Mouse (Mus musculus): Measurements from ENCODE around the gene Cpsf3. TPM values are rescaled to one million over a fixed set of nuclear protein-coding genes. Genes with fewer than 3 reads are reported as not detected.

Gene Cpsf3
- polyA plus RNA-seq, 1 experiment from 2014 or later = 122 TPM

GRCm38 (mm10) chr12:21305741-21306140 is 20.6 kb downstream of the Cpsf3 start:
- H3K4me1 ChIP-seq (replicated peaks; ENCODE audit: control insufficient read depth, insufficient read depth, low read length) = no peaks in the 10 kb centered on the region
- no peak for DNase-seq (ENCODE audit: low spot score)
- no peaks in the 10 kb centered on the region for H3K27me3 ChIP-seq (replicated peaks; ENCODE audit: control insufficient read depth, insufficient read depth, low read length)
- no peak for ATAC-seq (replicated peaks; ENCODE audit: low FRiP score, low TSS enrichment, low read depth)
- H3K36me3 ChIP-seq (ENCODE audit: control insufficient read depth, insufficient read depth, low read length) = peaks cover 97% of the 10 kb centered on the region
- no peak overlapping the region for H3K4me3 ChIP-seq (ENCODE audit: low read depth, low read length)
- H3K9me3 ChIP-seq (ENCODE audit: control insufficient read depth, low read length) = no peaks in the 10 kb centered on the region
- H3K4me2 ChIP-seq (ENCODE audit: low read length) = no peak overlapping the region
- no peak overlapping the region for H3K27ac ChIP-seq (ENCODE audit: low read depth)
- 93% methylated on average over 4 of the region's 4 CpGs for WGBS
- H3K9ac ChIP-seq (ENCODE audit: low read length) = no peak overlapping the region

GRCm38 (mm10) chr12:21306721-21307120 is 21.5 kb downstream of the Cpsf3 start:
- H3K4me1 ChIP-seq (replicated peaks; ENCODE audit: control insufficient read depth, insufficient read depth, low read length) = no peaks in the 10 kb centered on the region
- ATAC-seq (replicated peaks; ENCODE audit: low FRiP score, low TSS enrichment, low read depth) (no peak), DNase-seq (ENCODE audit: low spot score) (no peak)
- no peaks in the 10 kb centered on the region for H3K27me3 ChIP-seq (replicated peaks; ENCODE audit: control insufficient read depth, insufficient read depth, low read length)
- H3K4me2 ChIP-seq (ENCODE audit: low read length) = no peak overlapping the region
- H3K9ac ChIP-seq (ENCODE audit: low read length) = no peak overlapping the region
- peaks cover 98% of the 10 kb centered on the region for H3K36me3 ChIP-seq (ENCODE audit: control insufficient read depth, insufficient read depth, low read length)
- H3K9me3 ChIP-seq (ENCODE audit: control insufficient read depth, low read length) = no peaks in the 10 kb centered on the region
- H3K27ac ChIP-seq (ENCODE audit: low read depth) = no peak overlapping the region
- H3K4me3 ChIP-seq (ENCODE audit: low read depth, low read length) = no peak overlapping the region
- WGBS = 73% methylated on average over 4 of the region's 4 CpGs

GRCm38 (mm10) chr12:21312201-21312600 is 27.0 kb downstream of the Cpsf3 start:
- ATAC-seq (replicated peaks; ENCODE audit: low FRiP score, low TSS enrichment, low read depth) = no peak
- peaks cover 78% of the 10 kb centered on the region for H3K36me3 ChIP-seq (ENCODE audit: control insufficient read depth, insufficient read depth, low read length)

GRCm38 (mm10) chr12:21315923-21316868 is 31.0 kb downstream of the Cpsf3 start, which contains the start of gene Iah1:
Gene Iah1, plus strand, starts transcription at chr12:21316389.
- Histone ChIP-seq H3K27me3 (replicated peaks; ENCODE audit: control insufficient read depth, insufficient read depth, low read length) (no peaks in the 10 kb centered on the region), H3K27ac (ENCODE audit: low read depth) (peak within 1 kb of the TSS; percentile 60; the same call in 1 of the 2 replicates), H3K4me3 (ENCODE audit: low read depth, low read length) (peak within 1 kb of the TSS; percentile 88), H3K9me3 (ENCODE audit: control insufficient read depth, low read length) (no peaks in the 10 kb centered on the region), H3K4me2 (ENCODE audit: low read length) (peak within 1 kb of the TSS; percentile 44), H3K36me3 (ENCODE audit: control insufficient read depth, insufficient read depth, low read length) (peaks cover 51% of the 10 kb centered on the region), H3K9ac (ENCODE audit: low read length) (peak within 1 kb of the TSS; percentile 68), H3K4me1 (replicated peaks; ENCODE audit: control insufficient read depth, insufficient read depth, low read length) (peaks cover 3% of the 10 kb centered on the region; the same call in 1 of the 2 replicates)
- ATAC-seq (replicated peaks; ENCODE audit: low FRiP score, low TSS enrichment, low read depth) = peak; percentile 92
- WGBS = 2% methylated on average over 59 of the region's 59 CpGs
- DNase-seq (ENCODE audit: low spot score) = peak; percentile 92

More at GRCm38 (mm10) chr12:21312201-21312600, 27.0 kb downstream of the Cpsf3 start:
- no peaks in the 10 kb centered on the region for H3K27me3 ChIP-seq (replicated peaks; ENCODE audit: control insufficient read depth, insufficient read depth, low read length)
- no peak for DNase-seq (ENCODE audit: low spot score)
- H3K9me3 ChIP-seq (ENCODE audit: control insufficient read depth, low read length) = no peaks in the 10 kb centered on the region
- H3K9ac ChIP-seq (ENCODE audit: low read length) = no peak overlapping the region
- peaks cover 2% of the 10 kb centered on the region; the same call in 1 of the 2 replicates for H3K4me1 ChIP-seq (replicated peaks; ENCODE audit: control insufficient read depth, insufficient read depth, low read length)
- H3K4me3 ChIP-seq (ENCODE audit: low read depth, low read length) = no peak overlapping the region
- H3K4me2 ChIP-seq (ENCODE audit: low read length) = no peak overlapping the region
- H3K27ac ChIP-seq (ENCODE audit: low read depth) = no peak overlapping the region
- 91% methylated on average over 5 of the region's 5 CpGs for WGBS

GRCm38 (mm10) chr12:21316869-21317265 is 31.7 kb downstream of the Cpsf3 start:
- Histone ChIP-seq H3K27ac (ENCODE audit: low read depth) (no peak overlapping the region), H3K9me3 (ENCODE audit: control insufficient read depth, low read length) (no peaks in the 10 kb centered on the region), H3K27me3 (replicated peaks; ENCODE audit: control insufficient read depth, insufficient read depth, low read length) (no peaks in the 10 kb centered on the region), H3K4me2 (ENCODE audit: low read length) (peak overlapping the region; percentile 44), H3K4me3 (ENCODE audit: low read depth, low read length) (peak overlapping the region; percentile 88), H3K4me1 (replicated peaks; ENCODE audit: control insufficient read depth, insufficient read depth, low read length) (peaks cover 3% of the 10 kb centered on the region; the same call in 1 of the 2 replicates), H3K9ac (ENCODE audit: low read length) (peak overlapping the region; percentile 68), H3K36me3 (ENCODE audit: control insufficient read depth, insufficient read depth, low read length) (peaks cover 49% of the 10 kb centered on the region)
- DNase-seq (ENCODE audit: low spot score) (no peak), ATAC-seq (replicated peaks; ENCODE audit: low FRiP score, low TSS enrichment, low read depth) (no peak)
- WGBS = 31% methylated on average over 7 of the region's 7 CpGs

DNA sequence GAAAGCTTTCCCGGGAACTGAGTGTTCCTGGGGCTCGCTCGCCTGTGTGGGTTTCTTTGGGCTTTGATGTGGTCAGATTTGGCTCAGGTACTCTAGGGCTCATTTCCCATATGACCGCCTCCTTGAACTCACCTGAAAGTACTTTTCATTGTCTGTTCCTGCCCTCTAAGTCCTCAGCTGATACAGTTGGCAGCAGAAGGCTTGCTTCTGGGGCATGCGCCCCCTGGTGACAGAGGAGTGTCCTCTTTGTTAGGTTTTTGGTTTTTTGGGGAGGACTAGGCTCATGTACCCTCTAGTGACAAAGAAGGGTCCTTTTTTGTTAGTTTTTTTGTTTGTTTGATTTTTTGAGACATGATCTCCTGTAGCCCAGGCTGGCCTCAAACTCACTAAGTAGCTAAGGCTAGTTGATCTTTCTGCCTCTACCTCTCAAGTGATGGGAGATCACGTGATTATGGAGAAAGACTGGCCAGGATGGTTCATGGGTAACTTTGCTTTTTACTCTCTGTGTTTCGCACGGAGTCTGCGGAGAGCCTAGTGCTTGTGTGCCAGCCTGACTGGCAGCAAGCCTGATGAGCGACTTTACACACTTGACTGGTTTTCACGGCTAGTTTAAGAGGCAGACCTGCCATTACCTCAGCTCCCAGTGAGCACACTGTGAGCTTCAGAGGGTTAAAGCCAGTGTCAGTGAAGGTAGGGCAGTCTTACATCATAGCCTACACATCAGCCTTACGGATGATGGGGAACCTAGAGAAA is 33.1 kb downstream of the Cpsf3 start:
- 82% methylated on average over 12 of the region's 12 CpGs for WGBS
- no peaks in the 10 kb centered on the region for H3K27me3 ChIP-seq (replicated peaks; ENCODE audit: control insufficient read depth, insufficient read depth, low read length)
- no peak overlapping the region for H3K9ac ChIP-seq (ENCODE audit: low read length)
- peaks cover 47% of the 10 kb centered on the region for H3K36me3 ChIP-seq (ENCODE audit: control insufficient read depth, insufficient read depth, low read length)
- no peak overlapping the region for H3K4me2 ChIP-seq (ENCODE audit: low read length)
- ATAC-seq (replicated peaks; ENCODE audit: low FRiP score, low TSS enrichment, low read depth) (no peak), DNase-seq (ENCODE audit: low spot score) (peak; percentile 75)
- no peak overlapping the region for H3K27ac ChIP-seq (ENCODE audit: low read depth)
- peaks cover 3% of the 10 kb centered on the region; the same call in 1 of the 2 replicates for H3K4me1 ChIP-seq (replicated peaks; ENCODE audit: control insufficient read depth, insufficient read depth, low read length)
- no peak overlapping the region for H3K4me3 ChIP-seq (ENCODE audit: low read depth, low read length)
- no peaks in the 10 kb centered on the region for H3K9me3 ChIP-seq (ENCODE audit: control insufficient read depth, low read length)

- no peak for DNase-seq (ENCODE audit: low spot score)
- Histone ChIP-seq H3K9me3 (ENCODE audit: control insufficient read depth, low read length) (no peaks in the 10 kb centered on the region), H3K27ac (ENCODE audit: low read depth) (no peak overlapping the region), H3K27me3 (replicated peaks; ENCODE audit: control insufficient read depth, insufficient read depth, low read length) (no peaks in the 10 kb centered on the region), H3K4me1 (replicated peaks; ENCODE audit: control insufficient read depth, insufficient read depth, low read length) (peaks cover 3% of the 10 kb centered on the region; the same call in 1 of the 2 replicates), H3K4me3 (ENCODE audit: low read depth, low read length) (no peak overlapping the region), H3K36me3 (ENCODE audit: control insufficient read depth, insufficient read depth, low read length) (peaks cover 45% of the 10 kb centered on the region), H3K4me2 (ENCODE audit: low read length) (no peak overlapping the region), H3K9ac (ENCODE audit: low read length) (no peak overlapping the region)
- WGBS = 79% methylated on average over 4 of the region's 4 CpGs
- ATAC-seq (replicated peaks; ENCODE audit: low FRiP score, low TSS enrichment, low read depth) = no peak
Measured at GRCm38 (mm10) chr12:21320317-21320716, 35.1 kb downstream of the Cpsf3 start.

DNA sequence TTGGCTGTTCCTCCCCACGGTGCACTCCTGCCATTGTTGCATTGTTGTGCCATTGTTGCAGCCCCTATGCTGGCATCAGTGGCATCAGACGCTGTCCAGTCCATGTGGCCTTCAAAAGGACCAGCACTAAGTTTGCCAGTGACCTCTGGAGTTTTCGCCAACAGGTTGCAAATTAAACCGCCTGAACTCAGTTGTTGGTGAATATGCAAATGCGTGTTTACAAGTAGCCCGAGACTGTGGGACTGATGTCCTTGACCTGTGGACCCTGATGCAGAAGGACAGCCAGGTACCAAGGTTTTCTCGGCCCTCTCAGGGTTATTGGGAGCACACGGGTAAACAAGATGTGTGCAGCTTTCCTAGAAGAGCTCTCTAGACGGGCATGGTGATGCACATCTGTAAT is 36.0 kb downstream of the Cpsf3 start:
- peaks cover 3% of the 10 kb centered on the region; the same call in 1 of the 2 replicates for H3K4me1 ChIP-seq (replicated peaks; ENCODE audit: control insufficient read depth, insufficient read depth, low read length)
- no peak for ATAC-seq (replicated peaks; ENCODE audit: low FRiP score, low TSS enrichment, low read depth)
- no peaks in the 10 kb centered on the region for H3K9me3 ChIP-seq (ENCODE audit: control insufficient read depth, low read length)
- no peak for DNase-seq (ENCODE audit: low spot score)
- peaks cover 52% of the 10 kb centered on the region for H3K36me3 ChIP-seq (ENCODE audit: control insufficient read depth, insufficient read depth, low read length)
- H3K4me3 ChIP-seq (ENCODE audit: low read depth, low read length) = no peak overlapping the region
- no peaks in the 10 kb centered on the region for H3K27me3 ChIP-seq (replicated peaks; ENCODE audit: control insufficient read depth, insufficient read depth, low read length)
- H3K9ac ChIP-seq (ENCODE audit: low read length) = no peak overlapping the region
- 80% methylated on average over 9 of the region's 9 CpGs for WGBS
- H3K27ac ChIP-seq (ENCODE audit: low read depth) = no peak overlapping the region
- H3K4me2 ChIP-seq (ENCODE audit: low read length) = no peak overlapping the region

Data from intestine, embryonic 14.5 days (tissue).